Mouse (Mus musculus) heart, postnatal 36 days (tissue): ENCODE data around the gene Atp5e. TPM values are rescaled to one million over a fixed set of nuclear protein-coding genes. Genes with fewer than 3 reads are reported as not detected.

Experiments used
- DNase-seq, 2 experiments: peaks; one replicate each; pipeline ENCODE4 v3.0.0; 2021 to 2022
- intact Hi-C: fragments of 180-260 bp; cut with DNase I; formaldehyde crosslinking; loops from one replicate; pipeline ENCODE4 v1.15.1; 2025
- total RNA-seq, 2 experiments: library from RNA; stranded (reverse); gene quantifications; 2 replicates each; pipeline ENCODE4 v1.2.3; 2021

The Atp5e gene
- total RNA-seq: 1,000 to 10,000 TPM; 1,605 to 1,606 TPM

DNA sequence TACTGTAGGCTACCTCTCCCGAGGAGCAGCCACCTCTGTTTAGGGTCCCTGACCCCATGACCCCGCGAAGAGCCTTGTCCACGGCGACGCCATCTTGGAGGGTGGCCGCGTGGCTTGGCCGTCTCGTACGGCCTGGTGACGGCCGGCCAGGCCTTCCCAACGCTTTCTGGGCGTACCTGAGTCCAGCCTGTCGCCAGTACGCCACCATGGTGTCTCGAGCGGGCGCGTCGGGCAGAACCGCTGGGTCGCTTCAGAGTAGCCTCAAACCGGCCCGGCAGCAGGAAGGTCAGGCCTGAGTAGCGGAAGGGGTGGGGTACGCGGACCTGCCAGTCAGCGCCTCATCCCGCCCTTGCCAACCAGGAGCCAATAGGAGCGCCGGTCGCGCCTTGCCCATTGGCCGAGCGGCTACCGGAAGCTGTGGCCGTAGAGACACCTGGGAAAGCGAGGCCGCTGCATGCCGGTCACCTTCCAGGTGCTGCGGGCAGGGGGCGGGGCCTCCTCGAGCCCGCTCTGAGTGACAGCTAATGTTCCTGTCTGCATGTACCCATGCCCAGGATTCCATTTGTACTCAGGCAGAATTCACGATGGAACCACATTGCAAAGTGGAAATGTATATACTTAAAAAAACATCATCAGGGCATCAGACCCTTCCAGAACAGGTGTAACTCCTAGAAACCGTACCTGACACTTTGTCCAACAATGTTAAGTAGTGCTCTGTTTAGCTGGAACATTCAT is at the start of gene Atp5e:
TSS of gene Atp5e (minus strand) at position 317 of the 735 bp plus-strand sequence.
- intact Hi-C loops: loop anchor here (10.0 kb wide), 1 partner anchor 799 kb away; no protein-coding TSS in a partner anchor
- peak; percentile 94 for DNase-seq

DNA sequence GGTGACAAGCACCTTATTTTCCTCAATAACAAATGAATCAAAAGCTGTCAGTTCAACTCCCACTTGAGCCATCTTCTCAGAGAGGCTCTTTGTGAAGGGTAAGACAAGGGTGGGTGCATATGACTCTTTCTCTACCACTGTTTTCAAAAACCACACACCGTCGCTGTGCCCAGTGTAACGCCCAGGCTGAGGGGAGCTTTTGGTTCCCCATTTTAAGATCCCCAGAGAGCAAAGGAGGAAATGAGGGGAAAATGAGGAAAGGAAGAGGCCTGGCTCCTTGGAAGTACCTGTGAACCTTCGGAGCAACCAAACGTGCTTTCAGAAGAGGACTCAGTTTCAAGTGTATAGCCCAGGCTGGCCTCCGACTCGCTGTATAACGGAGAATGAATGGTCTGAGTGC is 45.9 kb upstream of the Atp5e start:
- intact Hi-C loops: no loop called here
- no peak for DNase-seq

DNA sequence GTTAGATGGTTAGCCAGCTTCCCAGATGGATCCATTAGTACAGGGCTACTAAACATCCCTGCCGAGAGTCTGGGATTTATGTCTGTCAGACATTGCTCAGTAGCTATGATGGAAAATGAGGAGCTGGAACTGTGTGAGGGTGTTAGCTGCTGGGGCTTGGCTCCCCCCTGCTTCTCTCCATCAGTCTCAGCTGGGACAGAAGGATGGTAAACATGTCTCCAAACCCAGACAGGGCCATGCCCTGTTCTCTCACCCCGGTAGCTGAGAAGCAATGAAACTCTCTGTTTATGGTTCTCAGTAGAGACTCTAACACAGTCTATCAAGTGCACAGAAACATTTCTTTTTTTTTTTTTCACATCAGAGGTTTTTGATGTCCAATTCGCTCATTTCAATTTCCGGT is 44.1 kb upstream of the Atp5e start:
- intact Hi-C loops: no loop called here
- DNase-seq: no peak

DNA sequence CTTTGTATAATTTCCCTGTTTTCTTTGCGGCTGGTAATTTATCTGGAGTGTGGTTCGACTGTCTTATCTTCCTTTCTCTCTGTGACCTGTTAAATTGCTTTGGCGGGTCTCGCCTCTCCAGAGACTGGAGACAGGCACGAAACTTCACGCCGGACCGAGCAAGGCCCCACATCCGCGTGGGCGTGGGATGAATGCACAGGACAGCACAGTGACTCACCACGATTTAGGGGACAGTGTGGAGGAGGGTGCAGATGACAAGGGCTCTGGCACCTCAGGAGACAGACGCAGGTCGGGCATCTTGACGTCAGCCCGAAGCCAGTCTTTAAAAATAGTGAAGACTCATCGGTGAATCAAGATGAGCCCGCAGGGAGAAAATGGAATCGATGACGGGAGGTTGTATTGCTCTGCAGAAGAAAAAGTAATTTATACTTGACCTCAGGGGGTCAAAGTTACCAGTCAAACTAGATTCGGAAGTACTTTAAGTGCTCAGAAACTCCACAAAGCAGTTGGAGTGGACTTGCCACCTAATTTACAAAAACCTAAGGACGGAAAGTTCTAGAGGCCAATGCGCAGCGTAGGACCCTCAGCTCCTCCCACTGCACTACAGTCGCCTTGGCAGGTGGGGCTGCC is 39.0 kb upstream of the Atp5e start:
- no peak for DNase-seq

DNA sequence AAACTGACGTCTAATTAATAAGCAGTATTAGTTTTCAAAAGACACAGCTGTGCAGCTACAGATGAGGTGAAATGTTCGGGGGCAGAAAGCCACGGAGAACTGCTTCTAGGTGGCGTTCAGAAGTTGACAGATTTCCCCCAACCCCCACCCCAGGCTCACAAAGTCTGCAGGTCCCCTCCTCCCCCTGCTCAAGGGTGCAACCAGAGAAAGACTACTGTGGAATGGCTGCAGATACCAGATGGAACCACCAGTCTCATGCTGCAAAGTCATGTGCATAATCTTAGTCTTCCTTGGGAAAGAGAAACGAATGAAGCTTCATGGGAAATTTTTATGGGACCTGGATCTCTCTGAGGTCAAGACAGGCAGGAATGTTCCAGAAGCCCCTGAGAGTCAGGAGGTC is 38.4 kb upstream of the Atp5e start:
- intact Hi-C loops: no loop called here
- no peak for DNase-seq

More for the DNA sequence above, 39.0 kb upstream of the Atp5e start:
- intact Hi-C loops: no loop called here

DNA sequence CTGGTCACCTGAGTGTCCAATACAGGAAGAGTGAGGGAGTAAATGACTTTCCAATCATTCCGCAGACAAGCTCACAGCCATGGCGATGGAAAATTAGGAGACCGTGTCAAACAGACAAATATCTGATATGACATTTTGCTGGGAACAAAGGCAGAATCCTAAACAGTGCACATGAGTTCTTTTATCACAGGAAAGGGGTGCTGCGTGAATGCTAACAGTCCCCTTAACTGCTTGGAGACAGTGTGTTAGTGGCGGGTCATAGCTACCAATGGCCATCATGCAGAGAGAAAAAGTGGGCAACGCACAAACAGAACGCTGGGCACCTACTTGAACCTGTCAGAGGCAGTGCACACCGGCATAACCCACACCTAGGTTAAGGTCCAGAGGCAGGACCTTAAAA is 37.6 kb upstream of the Atp5e start:
- DNase-seq: no peak
- intact Hi-C loops: no loop called here

DNA sequence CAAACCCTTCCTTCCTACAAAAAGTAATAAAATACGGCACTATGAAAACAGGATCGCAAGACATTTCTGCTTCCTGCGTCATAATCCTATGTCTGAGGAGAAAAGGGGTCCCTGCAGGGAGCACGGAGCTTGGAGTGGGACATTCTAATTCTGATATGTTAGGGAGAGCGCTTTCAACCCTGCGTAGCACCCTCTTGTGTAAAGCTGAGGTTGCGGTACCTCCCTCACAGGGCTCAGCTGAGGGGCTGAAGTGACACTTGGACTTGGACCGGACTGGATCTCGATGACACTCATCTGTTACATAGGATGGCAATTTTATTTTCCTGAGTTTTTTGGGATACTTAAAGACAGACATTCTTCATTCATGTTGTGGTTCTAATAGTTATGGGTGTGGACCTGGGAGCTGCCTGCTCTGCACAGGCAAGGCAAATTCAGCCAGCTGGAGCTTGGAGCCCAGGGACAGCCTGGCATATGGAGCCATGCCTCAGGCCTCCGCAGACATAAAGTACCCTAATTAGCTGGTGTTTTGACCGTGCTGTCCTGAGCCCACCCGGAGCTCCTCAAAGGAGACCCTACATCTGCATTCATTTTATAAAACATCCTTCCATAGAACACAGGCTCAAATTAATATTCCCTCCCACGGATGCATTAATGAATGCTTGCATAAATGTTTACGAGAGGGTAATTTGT is 37.1 kb upstream of the Atp5e start:
- DNase-seq: no peak
- intact Hi-C loops: no loop called here

DNA sequence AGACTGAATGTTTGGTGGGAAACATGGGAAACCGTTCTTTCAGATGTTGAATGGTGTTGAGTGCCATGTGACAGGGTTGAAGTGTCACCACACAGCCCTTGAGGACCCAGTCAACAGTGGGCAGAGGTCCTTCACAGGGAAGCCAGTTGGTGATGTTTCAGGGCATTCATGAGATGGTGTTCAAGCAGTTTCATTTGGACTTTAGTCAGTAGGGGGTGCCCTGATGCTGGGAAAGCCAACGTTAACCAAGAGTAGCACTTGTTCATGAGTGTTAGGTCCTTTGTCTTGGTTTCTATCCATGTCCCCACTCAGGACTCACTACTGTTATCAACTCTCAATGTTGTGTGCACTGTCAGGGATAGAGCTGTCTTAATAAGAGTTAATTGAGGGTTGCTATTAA is 29.0 kb upstream of the Atp5e start:
- intact Hi-C loops: loop anchor here (1.0 to 10.0 kb wide), 3 partner anchors 181 to 412 kb away; no protein-coding TSS in a partner anchor
- DNase-seq: peak in 1 of 2 experiments; percentile 29

DNA sequence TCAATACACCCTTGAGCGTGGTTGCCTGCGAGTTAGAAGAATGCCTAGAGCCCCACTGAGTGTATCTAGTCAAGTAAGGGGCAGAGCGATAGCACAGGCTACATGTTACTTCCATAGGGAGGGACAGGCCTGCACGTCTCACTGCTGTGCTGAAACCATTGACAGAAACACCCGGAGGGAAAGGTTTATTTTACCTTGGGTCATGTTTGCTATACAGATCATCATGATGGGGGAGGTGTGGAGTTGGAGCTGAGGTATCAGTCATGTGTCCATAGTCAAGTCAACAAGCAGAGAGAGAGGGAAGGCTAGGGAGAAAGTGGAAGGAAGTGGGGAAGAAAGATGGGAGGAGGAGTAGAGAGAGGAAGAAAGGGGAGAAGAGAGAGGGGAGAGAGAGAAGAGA is 23.1 kb upstream of the Atp5e start:
- intact Hi-C loops: no loop called here

DNA sequence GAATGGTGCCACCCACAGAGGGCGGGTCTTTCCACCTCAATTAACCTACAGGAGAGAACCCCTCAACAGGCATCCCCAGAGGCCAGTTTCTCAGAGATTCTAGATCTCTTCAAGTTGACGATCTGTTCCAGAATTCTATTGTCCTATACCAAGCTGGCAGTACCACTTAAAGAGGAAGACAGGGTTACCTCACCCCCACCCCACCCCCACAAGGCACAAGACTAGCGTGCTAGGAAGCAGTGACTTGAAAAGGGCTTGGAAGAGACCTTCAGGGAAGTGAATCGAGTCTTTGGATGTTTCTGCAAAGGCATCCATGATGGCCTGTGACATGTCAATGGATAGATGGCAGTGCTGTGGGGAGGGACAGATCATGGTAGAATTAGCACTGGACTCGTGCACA is 14.8 kb upstream of the Atp5e start:
- intact Hi-C loops: loop anchor here (10.0 kb wide), 1 partner anchor 404 kb away; the partner anchor contains the start of gene Stx16
- no peak for DNase-seq

More for the DNA sequence above, 23.1 kb upstream of the Atp5e start:
- no peak for DNase-seq

DNA sequence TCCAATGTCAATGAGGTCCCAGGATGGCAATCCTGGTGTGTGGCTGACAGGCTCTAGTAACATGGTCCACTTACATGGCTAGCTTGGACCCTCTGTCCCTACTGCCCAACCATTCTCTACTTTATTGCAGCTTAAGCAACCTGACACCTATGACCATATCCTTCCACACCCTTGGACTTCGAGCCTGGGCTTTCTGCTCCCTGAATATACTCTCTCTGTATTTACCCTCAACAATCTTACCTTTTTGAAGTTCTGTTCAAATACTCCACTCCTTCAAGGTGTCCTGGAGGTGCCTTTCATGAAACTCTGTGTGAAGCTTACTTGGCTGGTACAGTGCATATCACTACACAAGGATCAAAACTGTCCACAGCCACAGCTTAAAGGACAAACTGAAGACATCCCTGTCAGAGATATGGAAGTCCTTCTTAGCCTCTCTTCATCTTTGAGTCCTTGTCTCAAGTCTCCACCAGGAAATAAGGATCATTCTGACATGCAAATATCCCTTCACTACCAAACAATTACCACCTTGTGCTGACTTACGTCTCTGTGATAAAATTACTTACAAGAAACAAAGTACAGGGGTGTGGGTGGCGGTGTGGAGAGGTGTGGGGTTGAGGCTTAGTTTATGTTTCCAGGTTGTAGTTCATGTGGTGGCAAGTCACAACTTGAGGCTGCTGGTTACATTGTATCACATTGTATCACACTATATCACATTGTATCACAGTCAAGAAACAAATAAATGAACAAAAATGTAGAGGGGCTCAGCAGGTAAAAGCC is 13.8 kb upstream of the Atp5e start:
- DNase-seq: no peak
- intact Hi-C loops: loop anchor here (10.0 kb wide), 1 partner anchor 403 kb away; the partner anchor contains the start of gene Stx16

DNA sequence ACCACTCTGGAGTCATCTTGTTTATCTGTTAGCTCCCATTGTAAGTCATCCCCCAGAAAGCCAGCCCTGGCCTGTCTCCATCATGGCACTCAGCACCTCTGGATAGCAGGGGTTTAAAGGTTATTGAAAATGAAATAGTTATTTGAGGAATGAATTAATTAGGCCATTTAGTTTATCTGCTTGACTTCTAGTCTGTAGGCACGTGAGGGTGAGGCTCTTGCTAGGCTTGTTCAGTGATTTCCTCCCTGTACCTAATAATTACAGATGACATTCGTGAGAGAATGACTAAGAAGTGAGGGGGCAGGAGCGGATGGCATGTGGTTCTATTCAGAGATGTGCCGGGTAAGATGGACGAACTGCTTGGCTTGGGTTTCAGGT is 9.6 kb upstream of the Atp5e start:
- DNase-seq: no peak
- intact Hi-C loops: loop anchor here (2.0 to 10.0 kb wide), 4 partner anchors 35 to 399 kb away; partner anchors contain the start of genes Ctsz and Stx16

DNA sequence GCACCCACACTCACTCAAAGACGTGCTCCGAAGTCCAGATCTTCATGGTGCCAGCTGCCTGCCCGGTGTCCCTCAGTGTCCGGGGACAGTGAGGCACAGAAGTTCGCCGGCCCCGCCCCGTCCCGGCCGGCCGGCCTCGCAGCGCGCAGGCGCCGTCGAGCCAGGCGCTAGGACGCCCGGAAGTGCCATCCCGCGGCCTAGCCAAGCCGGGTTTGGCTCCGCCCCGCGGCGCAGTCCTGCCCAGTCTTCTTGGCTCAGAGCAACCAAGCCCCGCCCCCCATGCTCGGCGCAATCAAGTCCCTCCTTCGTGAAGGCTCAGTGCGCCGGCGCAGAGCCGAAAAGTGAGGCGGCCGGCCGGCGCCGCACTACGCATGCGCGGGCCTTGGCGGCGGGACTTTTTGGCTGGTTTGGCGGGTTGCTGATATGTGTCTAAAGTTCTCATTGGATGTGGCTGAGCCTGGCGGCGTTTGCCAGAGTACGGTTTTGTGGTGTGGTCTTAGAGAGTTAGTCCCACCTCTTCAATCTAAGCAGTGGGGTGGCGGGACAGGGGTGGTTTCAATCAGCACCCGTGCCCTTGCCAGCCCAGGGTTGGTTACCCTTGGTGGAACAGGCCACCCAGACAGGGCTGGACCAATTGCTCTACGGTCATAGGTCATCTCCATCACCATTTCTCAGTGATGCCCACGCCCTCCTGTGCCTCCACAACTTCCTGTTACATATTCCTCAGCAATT is 9.1 kb upstream of the Atp5e start, which contains the start of gene Prelid3b:
TSS of gene Prelid3b (minus strand) at position 264 of the 732 bp plus-strand sequence.
- DNase-seq: peak; percentile 99
- intact Hi-C loops: loop anchor here (2.0 to 10.0 kb wide), 4 partner anchors 34 to 398 kb away; partner anchors contain the start of genes Ctsz and Stx16

DNA sequence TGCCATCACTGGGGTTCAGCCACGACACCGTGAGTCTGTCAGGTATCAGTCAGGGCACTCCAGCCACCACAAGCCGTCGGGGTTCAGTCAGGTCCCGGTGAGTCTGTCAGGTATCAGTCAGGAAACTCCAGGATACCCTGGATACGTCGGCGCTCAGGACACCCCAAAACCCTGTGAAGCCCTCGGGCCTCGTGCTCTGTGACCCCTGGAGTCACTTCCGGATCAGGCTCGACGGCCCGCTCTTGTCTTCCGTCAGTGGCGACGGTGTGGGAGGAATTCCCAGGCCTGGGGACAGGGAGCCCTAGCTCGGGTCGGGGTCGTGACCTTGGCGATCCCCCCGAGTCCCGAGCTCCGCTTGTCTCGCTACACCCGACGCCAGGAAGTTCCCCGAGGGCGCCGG is 8.5 kb upstream of the Atp5e start:
- no peak for DNase-seq
- intact Hi-C loops: loop anchor here (2.0 to 10.0 kb wide), 4 partner anchors 34 to 398 kb away; partner anchors contain the start of genes Ctsz and Stx16

DNA sequence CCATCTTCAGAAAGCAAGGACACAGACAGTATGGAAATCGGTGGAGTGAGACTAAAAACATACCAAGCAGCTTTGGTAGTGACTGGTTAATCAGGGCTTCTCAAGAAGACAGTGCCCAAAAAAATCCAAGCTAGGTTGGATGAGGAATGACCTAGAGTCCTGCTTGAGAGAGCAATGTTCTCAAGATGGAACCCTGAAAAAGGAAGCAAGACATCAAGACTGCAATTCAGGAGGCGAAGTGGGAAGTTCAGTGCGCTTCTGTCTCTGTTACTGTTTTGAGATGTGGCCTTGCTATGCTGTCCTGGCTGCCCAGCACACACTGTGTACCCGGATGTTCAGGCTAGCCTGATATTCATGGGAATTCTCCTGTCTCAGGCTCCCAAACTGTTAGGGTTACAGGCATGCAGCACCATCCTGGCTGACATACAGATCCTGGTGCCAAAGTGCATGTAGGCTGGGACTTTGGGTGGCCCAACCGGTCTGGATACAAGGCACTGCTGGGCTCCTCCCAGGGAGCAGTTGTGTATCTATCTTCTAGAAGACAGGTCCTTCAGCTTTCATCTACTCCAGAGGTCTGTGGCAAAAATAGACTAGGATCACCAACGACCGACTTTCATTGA is 7.0 kb upstream of the Atp5e start:
- intact Hi-C loops: loop anchor here (5.0 to 10.0 kb wide), 2 partner anchors 386 to 396 kb away; partner anchors contain the start of gene Stx16
- no peak for DNase-seq

DNA sequence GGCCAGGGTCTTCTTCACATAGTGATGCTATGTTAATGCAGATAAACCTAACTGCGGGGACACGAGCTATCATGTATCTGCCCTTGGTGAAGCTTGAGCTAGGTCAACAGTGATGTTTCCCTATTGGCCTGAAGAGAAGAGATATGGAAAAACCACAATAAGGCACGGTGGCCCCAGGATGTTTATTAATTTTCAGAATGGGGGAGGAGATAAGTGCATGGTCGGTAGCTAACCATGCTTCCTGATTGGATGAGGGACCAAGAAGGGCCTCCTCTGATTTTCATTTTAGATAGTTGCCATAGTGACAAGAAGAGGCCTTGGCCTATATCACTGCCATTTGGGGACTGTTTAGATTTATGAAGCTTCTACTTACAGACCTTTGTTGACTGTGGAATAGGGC is 6.4 kb upstream of the Atp5e start:
- DNase-seq: no peak
- intact Hi-C loops: loop anchor here (5.0 to 10.0 kb wide), 2 partner anchors 387 to 396 kb away; partner anchors contain the start of gene Stx16

DNA sequence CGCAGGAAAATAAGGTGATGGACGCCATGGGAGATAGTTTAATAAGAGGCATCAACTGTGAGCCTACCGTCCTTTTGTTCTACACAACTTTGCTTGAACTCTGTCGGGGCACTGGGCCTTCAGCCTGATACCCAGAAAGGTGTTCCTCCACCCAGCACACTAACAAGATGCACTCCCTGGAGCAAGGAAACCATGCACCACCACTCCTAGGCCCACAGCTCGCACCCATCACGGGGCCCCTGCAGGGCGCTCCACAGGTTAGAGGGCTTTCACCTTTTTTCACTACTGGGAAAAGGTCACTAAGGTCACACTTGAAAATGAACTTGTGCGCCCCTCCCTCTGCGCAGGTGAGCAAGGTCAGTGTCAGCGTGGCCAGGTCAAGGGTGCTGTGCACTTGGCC is 535 bp downstream of the Atp5e start:
- intact Hi-C loops: loop anchor here (10.0 kb wide), 1 partner anchor 799 kb away; no protein-coding TSS in a partner anchor
- peak in 1 of 2 experiments; percentile 14 for DNase-seq

DNA sequence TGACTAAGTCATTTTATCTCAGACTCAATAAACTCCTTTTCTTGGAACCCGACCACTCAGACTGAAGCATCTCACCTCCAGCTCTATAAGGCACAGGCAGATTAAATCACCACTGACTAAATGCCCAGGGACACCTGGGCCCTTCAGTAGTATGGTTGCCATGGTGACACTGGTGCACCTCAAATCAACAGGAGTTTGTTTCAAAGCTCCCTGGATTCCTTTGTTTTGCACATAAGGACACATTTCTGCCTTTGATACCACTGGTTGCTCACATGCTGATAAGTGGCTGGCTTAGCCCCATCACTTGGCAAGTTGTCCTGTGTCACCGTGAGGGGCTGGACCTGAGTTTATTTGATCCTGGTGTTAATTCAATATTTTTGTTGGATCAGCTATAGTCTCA is 4.5 kb downstream of the Atp5e start:
- intact Hi-C loops: no loop called here
- DNase-seq: no peak

DNA sequence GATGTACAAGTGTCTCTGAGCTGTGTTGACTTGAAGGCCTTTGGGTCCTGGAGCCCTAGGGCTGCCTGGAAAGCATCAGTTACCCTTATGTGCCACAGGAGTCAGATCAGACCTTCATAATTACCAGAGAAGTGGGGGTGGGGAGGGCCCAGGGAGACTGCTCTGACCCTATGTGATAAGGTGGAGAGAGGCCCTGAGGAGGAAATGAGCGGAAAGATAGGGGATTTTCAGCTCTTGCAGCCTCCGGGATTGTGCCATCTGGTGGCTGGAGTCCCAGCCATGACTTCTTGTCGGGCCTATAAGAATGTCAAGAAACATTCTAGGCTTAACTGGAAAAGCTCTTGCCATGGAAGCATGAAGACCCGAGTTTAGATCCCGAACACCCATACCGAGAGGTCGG is 10.2 kb downstream of the Atp5e start:
- intact Hi-C loops: loop anchor here (1.0 kb wide), 1 partner anchor 142 kb away; no protein-coding TSS in a partner anchor
- DNase-seq: no peak
